Mouse (Mus musculus) ES-Bruce4 (cell line): ENCODE measurements around the gene Ap5m1.

ENCODE experiments used
- CTCF ChIP-seq: IDR thresholded peaks from one replicate; pipeline ENCODE4 v1.8.1; 2011; ENCODE audit warnings: low read depth, low read length
- EP300 ChIP-seq: IDR thresholded peaks from 2 replicates; pipeline ENCODE4 v1.6.1; 2011; ENCODE audit warnings: low read depth, low read length; ENCODE audit not compliant: insufficient read depth
- POLR2A ChIP-seq: IDR thresholded peaks from one replicate; pipeline ENCODE4 v1.8.1; 2011; ENCODE audit warnings: low read length; ENCODE audit not compliant: insufficient read depth

DNA sequence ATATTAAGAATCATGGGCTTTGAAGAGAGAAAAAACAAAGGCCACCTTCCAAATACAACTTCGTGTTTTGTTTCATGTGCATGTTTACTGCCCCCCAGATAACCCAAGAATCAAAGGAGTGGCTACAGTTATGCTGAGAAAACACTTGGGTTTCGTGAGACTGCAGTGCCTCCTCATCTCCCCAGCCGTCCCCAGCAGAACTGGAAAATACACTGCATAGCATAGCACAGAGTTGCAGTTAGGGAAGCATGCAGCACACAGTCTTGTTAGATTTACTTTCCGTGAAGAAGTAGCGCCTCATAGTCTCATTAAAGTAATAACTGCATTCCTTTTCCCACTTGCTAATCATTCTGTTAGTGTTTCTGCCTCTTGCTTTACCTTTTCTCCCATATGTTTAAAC lies 24.2 kb downstream of the Ap5m1 start:
- TF ChIP-seq CTCF (no peak), POLR2A (no peak), EP300 (no peak)
